Mouse (Mus musculus) heart, adult 8-10 months (tissue): ENCODE measurements around the gene Tgm3. TPM values are rescaled to one million over a fixed set of nuclear protein-coding genes. Genes with fewer than 3 reads are reported as not detected.
A peak's percentile ranks its signal among the peaks of the same experiment; 100 is the strongest.

ENCODE experiments used
- DNase-seq: peaks from one replicate; pipeline ENCODE4 v3.0.0; 2022; ENCODE audit warnings: low spot score
- total RNA-seq, 4 experiments: library from RNA; stranded (reverse); gene quantifications; 2 replicates each; pipeline ENCODE4 v1.2.4; 2022

The Tgm3 gene
- not detected for total RNA-seq

- DNase-seq, result no peak
Measured at GRCm38 (mm10) chr2:130012026-130012425, at the start of gene Tgm3. TSS of gene Tgm3 (plus strand) at chr2:130012349.

- no peak for DNase-seq
Measured at GRCm38 (mm10) chr2:129980608-129981007, 31.5 kb upstream of the Tgm3 start.

- no peak for DNase-seq
Measured at GRCm38 (mm10) chr2:129987527-129988045, 24.6 kb upstream of the Tgm3 start.

- DNase-seq, result no peak
Measured at GRCm38 (mm10) chr2:129989646-129990045, 22.5 kb upstream of the Tgm3 start.

- DNase-seq, result no peak
Measured at GRCm38 (mm10) chr2:129994468-129994867, 17.7 kb upstream of the Tgm3 start.

- no peak for DNase-seq
Measured at GRCm38 (mm10) chr2:129998476-129998875, 13.7 kb upstream of the Tgm3 start.

GRCm38 (mm10) chr2:129999296-129999695 lies 12.9 kb upstream of the Tgm3 start:
- no peak for DNase-seq

- DNase-seq, result no peak
Measured at GRCm38 (mm10) chr2:130000601-130001000, 11.5 kb upstream of the Tgm3 start.

GRCm38 (mm10) chr2:130004046-130004445 lies 8.1 kb upstream of the Tgm3 start:
- no peak for DNase-seq

GRCm38 (mm10) chr2:130009371-130009770 lies 2.8 kb upstream of the Tgm3 start:
- no peak for DNase-seq

- DNase-seq, result no peak
Measured at GRCm38 (mm10) chr2:130013646-130014045, 1.5 kb downstream of the Tgm3 start.

GRCm38 (mm10) chr2:130015196-130015595 lies 3.0 kb downstream of the Tgm3 start:
- DNase-seq, result no peak

GRCm38 (mm10) chr2:130018084-130018483 lies 5.9 kb downstream of the Tgm3 start:
- no peak for DNase-seq

- peak; percentile 36 for DNase-seq
Measured at GRCm38 (mm10) chr2:130027890-130028289, 15.7 kb downstream of the Tgm3 start.

GRCm38 (mm10) chr2:130029826-130030225 lies 17.7 kb downstream of the Tgm3 start:
- DNase-seq, result no peak

- DNase-seq, result no peak
Measured at GRCm38 (mm10) chr2:130032661-130033060, 20.5 kb downstream of the Tgm3 start.

- DNase-seq, result no peak
Measured at GRCm38 (mm10) chr2:130036846-130037245, 24.7 kb downstream of the Tgm3 start.

GRCm38 (mm10) chr2:130038971-130039370 lies 26.8 kb downstream of the Tgm3 start:
- DNase-seq, result no peak

GRCm38 (mm10) chr2:130040190-130040886 lies 28.2 kb downstream of the Tgm3 start:
- DNase-seq, result no peak

- no peak for DNase-seq
Measured at GRCm38 (mm10) chr2:130043835-130044234, 31.7 kb downstream of the Tgm3 start.

GRCm38 (mm10) chr2:130047923-130048440 lies 35.8 kb downstream of the Tgm3 start:
- no peak for DNase-seq

- DNase-seq, result peak; percentile 26
Measured at GRCm38 (mm10) chr2:130048792-130049191, 36.6 kb downstream of the Tgm3 start.

- peak; percentile 13 for DNase-seq
Measured at GRCm38 (mm10) chr2:130058149-130058548, 46.0 kb downstream of the Tgm3 start.
